Mouse (Mus musculus): ENCODE measurements around the gene Sema6d. TPM values are rescaled to one million over a fixed set of nuclear protein-coding genes. Genes with fewer than 3 reads are reported as not detected.

The Sema6d gene
- polyA plus RNA-seq, 1 experiment from 2014 or later, result 4.9 TPM

DNA sequence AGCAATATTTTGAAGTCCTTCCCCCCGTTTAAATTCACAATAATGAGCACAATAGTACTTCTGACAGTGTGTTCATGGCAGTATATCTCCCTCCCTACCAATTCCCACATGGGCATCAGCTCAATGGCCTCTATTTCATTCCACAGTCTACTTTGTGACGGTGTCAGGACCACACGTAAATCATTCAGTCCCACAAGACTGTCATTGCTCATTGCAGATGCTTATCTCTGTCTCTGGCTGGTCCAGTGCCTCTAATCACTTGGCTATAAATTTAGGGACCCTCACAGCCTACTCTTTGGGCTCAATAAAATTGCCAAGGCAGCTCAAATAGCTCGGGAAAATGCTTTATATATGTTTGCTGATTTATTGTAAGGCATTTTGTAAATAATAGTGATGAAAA lies 441.3 kb downstream of the Sema6d start:
- no peaks in the 10 kb centered on the region for H3K4me1 ChIP-seq (replicated peaks; ENCODE audit: insufficient read depth, low read length)
- TF ChIP-seq CTCF (IDR thresholded peaks at IDR 0.05; ENCODE audit: low read depth), result no peak
- H3K4me3 ChIP-seq (replicated peaks; ENCODE audit: low read depth, low read length), result no peak overlapping the region
- no peak for DNase-seq (ENCODE audit: low spot score)
- no peak overlapping the region for H3K4me2 ChIP-seq (ENCODE audit: low read length)
- no peaks in the 10 kb centered on the region for H3K27me3 ChIP-seq (ENCODE audit: insufficient read depth, low read length)
- no peak for ATAC-seq (replicated peaks; ENCODE audit: low FRiP score, low read depth)
- no peak overlapping the region for H3K9ac ChIP-seq (ENCODE audit: low read depth, low read length)
- no peaks in the 10 kb centered on the region for H3K36me3 ChIP-seq (ENCODE audit: insufficient read depth, low read length)
- H3K27ac ChIP-seq, result no peak overlapping the region
- WGBS, result 38% methylated on average over 4 of the region's 4 CpGs
- no peaks in the 10 kb centered on the region for H3K9me3 ChIP-seq (replicated peaks; ENCODE audit: low read length)

DNA sequence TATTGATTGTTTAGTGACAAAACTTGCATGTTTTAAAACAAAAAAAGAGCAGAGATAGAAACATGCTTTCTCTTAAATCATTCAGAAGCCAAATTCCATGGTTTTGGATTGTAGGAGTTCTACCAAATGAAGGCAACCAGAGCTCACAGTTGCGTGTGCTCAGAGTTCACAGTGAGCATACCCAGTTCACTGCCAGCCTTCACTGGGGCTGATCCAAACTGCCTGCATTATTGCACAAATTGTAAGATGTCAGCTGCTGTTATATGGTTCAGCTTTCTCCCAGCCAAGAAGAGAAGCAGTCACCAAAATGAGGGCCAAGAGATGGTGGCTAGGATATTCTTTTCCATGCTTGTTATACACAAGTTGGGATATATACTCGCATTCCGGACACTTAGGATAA lies 443.1 kb downstream of the Sema6d start:
- no peak for ATAC-seq (replicated peaks; ENCODE audit: low FRiP score, low read depth)
- no peak for DNase-seq (ENCODE audit: low spot score)
- no peak for TF ChIP-seq CTCF (IDR thresholded peaks at IDR 0.05; ENCODE audit: low read depth)
- Histone ChIP-seq H3K27me3 (ENCODE audit: insufficient read depth, low read length) (no peaks in the 10 kb centered on the region), H3K9ac (ENCODE audit: low read depth, low read length) (no peak overlapping the region), H3K27ac (no peak overlapping the region), H3K4me2 (ENCODE audit: low read length) (no peak overlapping the region), H3K9me3 (replicated peaks; ENCODE audit: low read length) (no peaks in the 10 kb centered on the region), H3K4me1 (replicated peaks; ENCODE audit: insufficient read depth, low read length) (no peaks in the 10 kb centered on the region), H3K36me3 (ENCODE audit: insufficient read depth, low read length) (no peaks in the 10 kb centered on the region), H3K4me3 (replicated peaks; ENCODE audit: low read depth, low read length) (no peak overlapping the region)
- WGBS, result 94% methylated on average over 3 of the region's 3 CpGs

DNA sequence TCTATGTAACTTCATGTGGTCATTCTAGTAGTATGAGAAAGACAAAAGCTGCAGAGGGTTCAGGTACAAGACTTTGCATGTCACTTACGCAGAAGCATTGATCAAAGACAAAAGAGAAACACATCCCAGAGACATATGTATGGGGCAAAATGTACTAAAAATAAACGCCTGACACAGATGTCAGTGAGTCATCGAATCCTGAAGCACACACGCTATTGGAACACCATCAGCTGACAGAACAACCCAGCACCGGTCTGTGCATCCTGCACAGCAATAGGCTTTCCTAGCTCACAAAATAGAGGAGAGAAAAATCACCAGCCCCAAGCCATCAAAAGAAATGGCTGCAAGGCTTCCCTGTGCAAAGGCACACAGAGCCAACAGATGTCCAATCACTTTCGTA lies 443.8 kb downstream of the Sema6d start:
- WGBS, result 81% methylated on average over 6 of the region's 6 CpGs
- H3K4me2 ChIP-seq (ENCODE audit: low read length), result no peak overlapping the region
- no peak for ATAC-seq (replicated peaks; ENCODE audit: low FRiP score, low read depth)

DNA sequence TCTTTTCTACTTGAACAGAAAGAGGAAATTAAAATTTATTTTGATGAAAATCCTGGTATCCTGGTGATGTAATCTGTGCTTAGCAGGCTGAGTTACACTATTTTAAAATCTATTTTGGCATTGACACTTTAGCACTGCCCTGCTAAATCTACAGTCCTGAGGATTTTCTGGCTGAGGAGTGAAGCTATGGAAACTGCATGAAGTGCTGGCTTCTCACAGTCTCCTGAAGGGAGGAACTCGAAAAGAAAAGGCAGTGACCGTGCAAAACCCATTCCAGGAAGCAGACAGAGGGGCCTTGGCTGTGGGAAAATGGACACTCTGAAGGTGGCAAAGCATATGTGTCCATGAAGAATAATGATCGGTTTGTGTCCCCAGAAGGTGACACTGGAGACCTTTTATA lies 460.5 kb downstream of the Sema6d start:
- H3K36me3 ChIP-seq (ENCODE audit: insufficient read depth, low read length), result no peaks in the 10 kb centered on the region
- H3K9me3 ChIP-seq (replicated peaks; ENCODE audit: low read length), result no peaks in the 10 kb centered on the region
- 66% methylated on average over 3 of the region's 3 CpGs for WGBS
- no peak overlapping the region for H3K9ac ChIP-seq (ENCODE audit: low read depth, low read length)
- no peak overlapping the region for H3K4me3 ChIP-seq (replicated peaks; ENCODE audit: low read depth, low read length)
- no peak for DNase-seq (ENCODE audit: low spot score)
- no peaks in the 10 kb centered on the region for H3K27me3 ChIP-seq (ENCODE audit: insufficient read depth, low read length)
- no peak for TF ChIP-seq CTCF (IDR thresholded peaks at IDR 0.05; ENCODE audit: low read depth)
- no peak overlapping the region for H3K4me2 ChIP-seq (ENCODE audit: low read length)
- H3K4me1 ChIP-seq (replicated peaks; ENCODE audit: insufficient read depth, low read length), result no peaks in the 10 kb centered on the region
- H3K27ac ChIP-seq, result no peak overlapping the region
- no peak for ATAC-seq (replicated peaks; ENCODE audit: low FRiP score, low read depth)

More for the DNA sequence above, 443.8 kb downstream of the Sema6d start:
- TF ChIP-seq CTCF (IDR thresholded peaks at IDR 0.05; ENCODE audit: low read depth), result no peak
- no peak for DNase-seq (ENCODE audit: low spot score)
- no peaks in the 10 kb centered on the region for H3K4me1 ChIP-seq (replicated peaks; ENCODE audit: insufficient read depth, low read length)
- H3K27me3 ChIP-seq (ENCODE audit: insufficient read depth, low read length), result no peaks in the 10 kb centered on the region
- H3K36me3 ChIP-seq (ENCODE audit: insufficient read depth, low read length), result no peaks in the 10 kb centered on the region
- no peak overlapping the region for H3K4me3 ChIP-seq (replicated peaks; ENCODE audit: low read depth, low read length)
- H3K9ac ChIP-seq (ENCODE audit: low read depth, low read length), result no peak overlapping the region
- no peaks in the 10 kb centered on the region for H3K9me3 ChIP-seq (replicated peaks; ENCODE audit: low read length)
- no peak overlapping the region for H3K27ac ChIP-seq

DNA sequence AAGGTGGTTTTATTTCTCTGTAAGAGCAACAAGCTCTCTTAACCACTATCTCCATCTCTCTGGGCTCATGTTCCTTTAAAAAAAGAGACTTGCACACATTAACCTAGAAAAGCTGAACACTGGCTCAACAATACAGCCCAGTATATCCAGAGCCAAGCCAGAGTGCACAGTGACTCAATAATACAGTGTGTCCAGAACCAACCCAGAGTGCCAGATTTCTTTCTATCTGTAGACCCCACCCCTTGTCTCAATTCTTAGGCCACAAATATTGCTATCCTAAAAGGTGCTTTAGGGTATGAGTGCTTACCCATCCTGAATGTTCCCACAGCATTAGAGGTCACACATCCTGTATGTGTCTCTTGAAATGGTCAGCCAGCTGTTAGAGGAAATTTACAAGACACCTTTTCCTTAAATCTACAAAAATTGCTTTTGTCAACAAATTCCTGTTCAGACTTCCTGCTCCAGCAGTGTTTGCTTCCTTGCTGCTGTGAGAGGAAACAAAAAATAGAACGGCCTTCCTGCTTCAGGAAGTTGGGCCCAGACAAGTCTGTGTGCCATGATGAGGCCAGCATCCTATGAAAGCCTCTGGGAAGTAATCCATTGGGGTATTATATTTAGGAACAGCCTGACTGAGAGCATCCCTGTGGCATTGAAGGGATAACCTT lies 465.1 kb downstream of the Sema6d start:
- no peak for TF ChIP-seq CTCF (IDR thresholded peaks at IDR 0.05; ENCODE audit: low read depth)
- H3K27ac ChIP-seq, result peak overlapping the region; percentile 67
- no peak overlapping the region for H3K4me2 ChIP-seq (ENCODE audit: low read length)
- DNase-seq (ENCODE audit: low spot score) (peak; percentile 70), ATAC-seq (replicated peaks; ENCODE audit: low FRiP score, low read depth) (no peak; the same call in 1 of the 2 replicates)
- no peaks in the 10 kb centered on the region for H3K27me3 ChIP-seq (ENCODE audit: insufficient read depth, low read length)
- WGBS, result 57% methylated on average over 1 of the region's 1 CpGs
- no peak overlapping the region for H3K4me3 ChIP-seq (replicated peaks; ENCODE audit: low read depth, low read length)
- no peaks in the 10 kb centered on the region for H3K4me1 ChIP-seq (replicated peaks; ENCODE audit: insufficient read depth, low read length)
- H3K9me3 ChIP-seq (replicated peaks; ENCODE audit: low read length), result no peaks in the 10 kb centered on the region
- H3K36me3 ChIP-seq (ENCODE audit: insufficient read depth, low read length), result no peaks in the 10 kb centered on the region
- H3K9ac ChIP-seq (ENCODE audit: low read depth, low read length), result no peak overlapping the region

DNA sequence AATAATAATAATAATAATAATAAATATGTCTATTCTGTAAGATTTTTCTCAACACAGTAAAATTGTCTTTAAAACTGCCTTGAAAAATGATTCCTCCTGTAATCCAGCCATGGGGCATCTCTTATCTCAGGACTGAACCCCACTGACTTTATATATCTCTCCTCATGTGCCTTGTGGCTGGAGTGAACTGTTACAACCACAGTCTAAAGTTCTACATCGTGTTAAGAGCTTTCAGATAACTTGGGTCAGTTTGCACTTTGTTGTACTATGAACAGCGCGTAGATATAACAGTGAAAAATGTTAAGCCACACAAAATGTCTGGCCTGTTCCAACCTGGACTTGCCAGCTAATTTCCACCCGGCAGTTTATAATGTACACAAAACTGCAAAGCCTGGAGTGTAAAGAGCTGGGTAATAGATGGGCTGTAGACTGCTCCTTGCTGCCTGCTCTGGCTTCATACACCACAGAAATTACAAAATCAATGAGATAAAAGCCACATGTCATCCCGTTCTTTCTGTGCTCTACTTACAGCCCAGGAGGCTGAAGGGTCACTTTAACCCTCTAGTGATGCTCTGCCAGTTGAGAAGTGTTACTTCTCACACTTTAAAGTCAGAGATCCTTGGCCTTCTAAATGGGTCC lies 467.2 kb downstream of the Sema6d start:
- Histone ChIP-seq H3K9me3 (replicated peaks; ENCODE audit: low read length) (no peaks in the 10 kb centered on the region), H3K9ac (ENCODE audit: low read depth, low read length) (no peak overlapping the region), H3K4me3 (replicated peaks; ENCODE audit: low read depth, low read length) (no peak overlapping the region), H3K4me1 (replicated peaks; ENCODE audit: insufficient read depth, low read length) (no peaks in the 10 kb centered on the region), H3K4me2 (ENCODE audit: low read length) (no peak overlapping the region), H3K27ac (no peak overlapping the region), H3K27me3 (ENCODE audit: insufficient read depth, low read length) (no peaks in the 10 kb centered on the region), H3K36me3 (ENCODE audit: insufficient read depth, low read length) (no peaks in the 10 kb centered on the region)
- ATAC-seq (replicated peaks; ENCODE audit: low FRiP score, low read depth) (no peak), DNase-seq (ENCODE audit: low spot score) (no peak)
- TF ChIP-seq CTCF (IDR thresholded peaks at IDR 0.05; ENCODE audit: low read depth), result no peak
- WGBS, result 80% methylated on average over 5 of the region's 5 CpGs
